Mouse (Mus musculus) brown adipose tissue, adult 24 weeks (tissue): ENCODE measurements around the gene Riox1. TPM values are rescaled to one million over a fixed set of nuclear protein-coding genes. Genes with fewer than 3 reads are reported as not detected.
A peak's percentile ranks its signal among the peaks of the same experiment; 100 is the strongest.
"Not testable (repeated sequence)": the region's sequence is repeated elsewhere in the genome, so short reads cannot be mapped to it uniquely, and the experiment has no call there.

Source experiments
- H3K27ac ChIP-seq: fragments of 200-500 bp; replicated peaks from 2 replicates; pipeline ENCODE4 v1.5.1; 2012; ENCODE audit warnings: low read depth, mild to moderate bottlenecking, low read length
- H3K4me1 ChIP-seq: fragments of 200-500 bp; 2 replicates; pipeline ENCODE4 v1.6.1; 2012; ENCODE audit warnings: low read length, mixed read lengths; ENCODE audit not compliant: control insufficient read depth, insufficient read depth, insufficient read length
- H3K4me3 ChIP-seq: fragments of 200-500 bp; 2 replicates; pipeline ENCODE4 v1.5.1; 2012; ENCODE audit warnings: low read depth, mild to moderate bottlenecking, low read length, moderate library complexity; ENCODE audit not compliant: insufficient read depth
- polyA plus RNA-seq: library from polyadenylated mRNA; stranded (reverse); fragments of >200 nt; gene quantifications from 2 replicates; pipeline ENCODE4 v1.2.4, GENCODE M21; 2012; ENCODE audit not compliant: missing spikeins, insufficient read depth, insufficient read length

Gene Riox1
- polyA plus RNA-seq, 1 experiment: 1.3 TPM

DNA sequence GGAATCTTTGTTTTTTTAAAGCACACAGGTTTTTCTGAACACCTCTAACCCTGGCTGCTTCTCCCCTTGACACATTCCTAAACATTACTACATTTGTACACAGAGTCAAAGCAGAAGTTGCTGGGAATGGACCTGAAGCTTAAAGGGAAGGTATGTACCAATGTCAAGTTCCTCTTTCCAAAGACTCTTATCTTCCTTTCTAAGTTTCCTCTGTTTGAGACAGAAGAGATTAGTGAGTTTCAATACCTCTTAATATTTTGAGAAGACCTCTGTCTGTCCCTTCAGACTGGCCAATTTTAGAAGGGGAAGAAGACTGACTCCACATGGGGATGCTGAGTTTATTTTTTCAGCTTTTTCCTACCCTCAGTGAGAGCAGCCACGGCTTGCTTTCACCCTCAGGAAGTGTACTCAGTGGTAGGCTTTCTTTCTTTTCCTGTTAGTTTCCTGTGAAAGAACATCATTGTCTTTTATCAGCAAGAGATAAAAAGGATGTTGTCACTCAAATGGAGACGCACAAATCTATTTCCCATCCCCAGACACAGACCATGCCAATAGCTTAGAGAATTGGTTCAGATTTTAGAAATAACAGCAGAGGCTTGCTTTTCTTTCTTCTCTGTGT lies 21.1 kb upstream of the Riox1 start:
- Histone ChIP-seq H3K4me1 (peaks cover 7% of the 10 kb centered on the region; the same call in 1 of the 2 replicates), H3K27ac (0 out of 2 replicates have a peak overlapping the region, but pooled peaks have one; percentile 29), H3K4me3 (no peak overlapping the region)

DNA sequence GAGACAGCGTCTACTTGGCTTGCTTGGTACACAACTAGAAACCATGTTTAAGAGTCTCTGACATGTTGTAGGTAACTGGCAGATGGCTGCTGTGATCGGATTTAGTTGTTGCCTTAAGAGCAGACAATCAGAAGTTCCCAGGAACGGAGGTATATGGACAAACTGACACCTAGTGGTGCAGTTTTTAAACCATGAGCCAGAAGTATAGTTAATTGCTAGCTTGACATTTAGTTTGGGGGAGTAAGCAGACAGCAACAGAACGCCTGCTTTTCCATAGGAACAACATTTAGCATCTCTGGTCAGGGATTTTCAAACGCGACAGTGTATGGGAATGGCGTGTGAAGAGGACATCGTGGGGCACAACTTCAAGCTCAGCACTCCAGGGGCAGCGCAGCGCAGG lies 12.8 kb upstream of the Riox1 start:
- Histone ChIP-seq H3K4me3 (no peak overlapping the region), H3K4me1 (no peaks in the 10 kb centered on the region), H3K27ac (no peak overlapping the region)

DNA sequence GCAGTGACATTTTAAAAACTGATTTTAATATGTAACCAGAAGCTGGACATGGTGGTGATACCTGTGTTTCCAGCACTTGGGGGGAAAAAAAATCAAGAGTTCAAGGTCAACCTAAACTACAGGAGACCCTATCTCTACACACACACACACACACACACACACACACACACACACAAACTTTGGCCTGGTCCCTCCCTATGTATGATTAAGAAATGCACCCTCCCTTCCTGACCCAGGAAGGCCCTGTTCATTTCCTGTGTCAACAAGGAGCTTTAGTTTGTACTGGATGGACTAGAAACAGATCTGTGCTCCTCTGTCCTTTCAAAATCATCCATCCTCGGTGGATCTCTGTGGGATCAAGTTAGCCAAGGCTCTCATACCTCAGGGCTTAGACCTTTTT lies 11.8 kb upstream of the Riox1 start:
- H3K27ac ChIP-seq, H3K4me1 ChIP-seq, H3K4me3 ChIP-seq: not testable (repeated sequence)

DNA sequence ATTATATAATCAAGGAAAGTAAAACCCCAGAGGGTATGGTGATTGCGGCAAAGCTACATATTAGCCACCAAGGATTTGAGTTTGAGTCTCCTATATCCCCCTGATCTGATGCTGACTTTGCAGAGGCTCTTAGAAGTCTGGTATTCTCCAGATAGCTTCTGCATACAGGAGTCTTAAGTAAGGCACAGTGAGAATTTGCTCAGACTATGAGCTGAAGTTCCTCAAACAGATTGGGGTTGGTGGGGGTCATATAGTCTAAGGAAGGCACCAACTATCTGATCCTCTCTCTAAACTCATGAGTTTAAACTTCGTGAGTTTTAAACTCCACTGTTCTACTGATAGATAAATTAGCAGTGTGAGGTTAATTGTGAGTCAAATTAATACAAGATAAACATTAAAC lies 11.1 kb upstream of the Riox1 start:
- H3K27ac ChIP-seq: no peak overlapping the region
- H3K4me1 ChIP-seq: no peaks in the 10 kb centered on the region
- no peak overlapping the region for H3K4me3 ChIP-seq

DNA sequence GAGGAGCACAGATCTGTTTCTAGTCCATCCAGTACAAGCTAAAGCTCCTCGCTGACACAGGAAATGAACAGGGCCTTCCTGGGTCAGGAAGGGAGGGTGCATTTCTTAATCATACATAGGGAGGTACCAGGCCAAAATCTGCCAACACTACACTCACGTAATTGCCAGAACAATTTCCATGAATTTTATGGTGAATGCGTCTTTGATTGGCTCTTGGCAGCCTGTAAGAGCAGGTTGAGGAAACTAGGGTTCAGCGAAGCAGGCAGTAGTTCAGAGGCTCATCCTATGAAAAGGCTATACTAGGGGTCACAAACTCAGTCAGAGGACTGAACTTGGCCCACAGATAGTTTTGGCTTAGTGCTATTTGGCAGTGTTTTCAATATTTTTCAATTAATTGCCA lies 10.4 kb upstream of the Riox1 start:
- Histone ChIP-seq H3K4me1 (no peaks in the 10 kb centered on the region), H3K4me3 (no peak overlapping the region), H3K27ac (peak overlapping the region; percentile 27; the same call in 1 of the 2 replicates)

DNA sequence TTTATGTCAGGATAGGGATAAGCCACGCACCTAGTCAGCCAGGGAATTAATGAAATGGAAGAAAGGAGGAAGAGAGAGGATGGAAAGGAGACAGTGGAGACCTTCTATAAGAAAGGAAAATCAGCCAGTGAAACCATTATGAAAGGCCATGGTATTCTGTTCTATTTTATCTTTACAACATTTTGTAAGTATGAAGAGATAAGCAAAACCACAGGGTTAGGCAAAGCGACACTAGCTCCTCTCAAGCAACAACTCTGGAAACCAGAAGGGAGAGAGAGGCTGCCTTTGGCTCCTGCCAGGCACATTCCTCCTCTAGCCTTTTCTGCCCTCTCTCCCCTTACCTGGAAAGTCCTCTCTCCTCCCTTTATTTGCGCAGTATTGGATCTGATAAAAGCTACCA lies 8.5 kb upstream of the Riox1 start:
- Histone ChIP-seq H3K4me1 (no peaks in the 10 kb centered on the region), H3K27ac (no peak overlapping the region), H3K4me3 (no peak overlapping the region)

DNA sequence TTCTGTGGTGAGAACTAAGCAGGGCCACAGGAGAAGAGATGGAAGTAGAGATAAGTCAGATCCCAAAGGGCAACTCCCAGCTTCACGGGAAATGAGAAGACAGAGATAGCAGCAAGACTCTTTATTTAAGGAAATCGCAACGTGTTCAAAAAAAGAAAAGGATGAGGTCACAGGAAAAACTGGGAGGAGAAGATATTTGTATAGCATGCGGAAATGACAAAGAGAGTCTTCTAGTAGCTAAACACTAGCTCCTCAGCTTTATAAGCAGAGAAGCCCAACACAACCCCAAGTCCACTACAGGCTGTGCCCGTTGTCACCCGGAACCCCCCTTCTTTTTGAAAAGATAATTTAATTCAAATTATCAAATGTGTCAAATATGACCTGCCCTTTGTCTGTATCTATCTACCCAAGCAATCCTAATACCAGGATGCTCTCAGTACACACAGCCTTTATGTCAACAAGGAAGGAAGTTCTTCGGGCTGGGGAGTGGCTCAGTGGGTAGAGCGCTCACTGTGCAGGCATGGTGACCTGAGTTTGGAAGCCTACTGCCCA lies 3.1 kb upstream of the Riox1 start:
- no peak overlapping the region for H3K4me3 ChIP-seq
- H3K4me1 ChIP-seq: peaks cover 11% of the 10 kb centered on the region
- H3K27ac ChIP-seq: peak overlapping the region; percentile 63

DNA sequence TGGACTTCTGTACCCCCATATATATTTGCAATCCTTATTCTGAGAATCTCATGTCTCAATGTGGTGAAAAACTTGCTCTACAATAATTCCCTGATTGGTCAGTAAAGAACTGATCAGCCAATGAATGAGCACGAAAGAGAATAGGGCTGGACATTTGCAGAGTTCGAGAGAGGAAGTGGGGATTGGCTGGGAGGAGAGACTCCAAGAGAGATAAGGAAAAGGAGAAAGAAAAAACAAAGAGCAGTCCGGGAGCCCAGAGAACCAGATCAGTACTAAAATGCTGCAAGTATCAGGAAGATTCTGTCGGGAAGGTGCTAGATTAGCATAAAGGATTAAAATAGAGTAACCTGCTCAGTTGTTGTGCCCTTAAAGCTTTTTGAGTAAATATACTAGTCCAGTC lies 1.4 kb upstream of the Riox1 start:
- Histone ChIP-seq H3K4me3 (no peak overlapping the region), H3K4me1 (peaks cover 13% of the 10 kb centered on the region), H3K27ac (no peak overlapping the region)

DNA sequence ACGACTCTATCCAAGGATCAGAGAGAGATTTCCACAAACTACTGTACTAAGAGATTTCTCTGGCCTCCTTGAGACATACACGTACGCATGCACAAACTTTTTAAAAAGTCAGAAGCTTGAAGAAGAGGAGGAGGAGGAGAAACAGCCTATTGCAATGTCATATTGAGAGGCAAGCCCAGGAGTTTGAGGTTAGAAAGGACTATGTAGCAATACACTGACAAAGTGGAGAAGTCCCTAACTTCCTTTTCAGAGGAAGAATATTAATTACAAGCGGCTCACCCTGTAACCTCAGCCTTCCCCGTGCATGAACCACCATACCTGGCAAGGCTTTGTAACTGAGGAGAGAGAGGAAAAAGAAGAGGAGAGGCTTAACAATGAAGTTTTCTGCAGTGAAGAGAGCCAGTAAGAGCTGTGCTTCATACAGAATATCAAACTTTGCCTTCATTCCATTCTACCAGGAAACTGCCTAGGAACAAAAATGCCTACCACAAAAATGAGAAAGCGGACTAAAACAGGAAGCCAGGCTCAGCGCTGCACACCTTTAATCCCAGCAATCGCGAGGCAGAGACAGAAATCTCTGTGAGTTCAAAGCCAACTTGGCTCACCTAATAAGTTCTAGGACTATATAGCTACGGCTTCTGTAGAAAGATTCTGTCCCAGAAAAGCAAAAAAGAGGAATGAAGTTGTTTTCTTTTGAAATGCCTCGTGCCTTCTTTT lies 474 bp upstream of the Riox1 start:
- Histone ChIP-seq H3K4me1 (peaks cover 13% of the 10 kb centered on the region), H3K4me3 (peak overlapping the region; percentile 96)

DNA sequence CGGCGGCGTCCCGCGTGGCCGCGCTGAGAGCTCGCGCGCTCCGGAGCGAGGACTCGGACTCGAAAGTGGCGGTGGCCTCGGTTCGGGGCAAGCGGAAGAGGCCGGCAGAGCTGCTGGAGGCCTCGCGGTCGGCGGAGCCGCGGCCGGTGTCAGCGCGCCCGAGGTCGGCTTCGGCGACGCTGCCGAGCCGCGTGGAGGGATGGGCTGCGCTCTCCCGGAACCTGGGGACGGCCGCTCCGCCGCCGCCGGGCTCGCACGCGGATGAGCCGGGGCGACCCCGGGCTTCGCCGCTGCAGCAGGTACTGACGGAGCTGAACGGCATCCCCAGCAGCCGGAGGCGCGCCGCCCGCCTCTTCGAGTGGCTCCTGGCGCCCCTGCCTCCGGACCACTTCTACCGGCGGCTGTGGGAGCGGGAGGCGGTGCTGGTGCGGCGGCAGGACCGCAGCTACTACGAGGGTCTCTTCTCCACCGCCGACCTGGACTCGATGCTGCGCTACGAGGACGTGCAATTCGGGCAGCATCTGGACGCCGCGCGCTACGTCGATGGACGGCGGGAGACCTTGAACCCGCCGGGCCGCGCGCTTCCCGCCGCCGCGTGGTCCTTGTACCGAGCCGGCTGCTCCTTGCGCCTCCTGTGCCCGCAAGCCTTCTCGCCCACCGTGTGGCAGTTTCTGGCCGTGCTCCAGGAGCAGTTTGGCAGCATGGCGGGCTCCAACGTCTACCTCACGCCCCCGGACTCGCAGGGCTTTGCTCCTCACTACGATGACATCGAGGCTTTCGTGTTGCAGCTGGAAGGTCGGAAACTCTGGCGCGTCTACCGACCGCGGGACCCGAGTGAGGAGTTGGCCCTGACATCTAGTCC lies 663 bp downstream of the Riox1 start:
- Histone ChIP-seq H3K4me3 (peak overlapping the region; percentile 96), H3K27ac (0 out of 2 replicates have a peak overlapping the region, but pooled peaks have one; percentile 26), H3K4me1 (peaks cover 13% of the 10 kb centered on the region)

More for the DNA sequence above, 474 bp upstream of the Riox1 start:
- H3K27ac ChIP-seq: peak overlapping the region; percentile 48

DNA sequence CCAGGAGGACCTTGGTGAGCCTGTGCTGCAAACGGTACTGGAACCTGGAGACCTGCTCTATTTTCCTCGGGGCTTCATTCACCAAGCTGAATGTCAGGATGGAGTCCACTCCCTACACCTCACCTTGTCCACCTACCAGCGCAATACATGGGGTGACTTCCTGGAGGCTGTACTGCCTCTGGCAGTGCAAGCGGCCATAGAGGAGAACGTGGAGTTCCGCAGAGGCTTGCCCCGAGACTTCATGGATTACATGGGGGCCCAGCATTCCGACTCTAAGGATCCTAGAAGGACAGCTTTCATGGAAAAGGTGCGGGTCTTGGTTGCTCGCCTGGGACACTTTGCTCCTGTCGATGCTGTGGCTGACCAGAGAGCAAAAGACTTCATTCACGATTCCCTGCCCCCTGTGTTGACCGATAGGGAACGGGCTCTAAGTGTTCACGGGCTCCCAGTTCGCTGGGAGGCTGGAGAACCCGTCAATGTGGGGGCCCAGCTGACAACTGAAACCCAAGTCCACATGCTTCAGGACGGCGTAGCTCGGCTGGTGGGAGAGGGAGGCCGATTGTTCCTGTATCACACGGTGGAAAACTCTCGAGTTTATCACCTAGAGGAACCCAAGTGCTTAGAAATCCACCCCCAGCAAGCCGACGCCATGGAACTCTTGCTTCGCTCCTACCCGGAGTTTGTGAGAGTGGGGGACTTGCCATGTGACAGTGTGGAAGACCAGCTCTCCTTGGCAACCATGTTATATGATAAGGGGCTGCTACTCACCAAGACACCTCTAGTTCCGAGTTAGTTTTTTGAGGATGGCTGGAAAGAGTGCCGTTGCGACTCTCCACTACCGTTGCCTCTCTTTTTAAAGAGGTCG lies 1.5 kb downstream of the Riox1 start:
- no peak overlapping the region for H3K27ac ChIP-seq
- H3K4me3 ChIP-seq: peak overlapping the region; percentile 96
- peaks cover 13% of the 10 kb centered on the region for H3K4me1 ChIP-seq

DNA sequence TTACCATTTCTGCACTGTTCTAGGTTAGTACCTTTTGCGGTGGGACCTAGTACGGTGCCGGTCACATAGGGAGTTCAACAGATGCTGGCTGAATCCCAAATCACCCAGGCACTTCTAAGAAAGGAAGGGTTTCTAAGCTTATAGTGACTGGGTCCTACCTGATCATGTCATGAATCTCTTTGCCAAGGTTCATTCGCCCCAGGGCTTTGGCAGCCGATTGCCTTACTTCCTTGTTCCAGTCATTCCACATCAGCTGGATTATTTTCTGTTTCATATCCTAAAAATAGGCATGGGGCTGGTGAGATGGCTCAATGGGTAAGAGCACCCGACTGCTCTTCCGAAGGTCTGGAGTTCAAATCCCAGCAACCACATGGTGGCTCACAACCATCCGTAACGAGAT lies 7.9 kb downstream of the Riox1 start:
- no peak overlapping the region for H3K4me3 ChIP-seq
- H3K27ac ChIP-seq: no peak overlapping the region
- 0 out of 2 replicates have a peak, but pooled peaks cover 3% of the 10 kb centered on the region for H3K4me1 ChIP-seq

DNA sequence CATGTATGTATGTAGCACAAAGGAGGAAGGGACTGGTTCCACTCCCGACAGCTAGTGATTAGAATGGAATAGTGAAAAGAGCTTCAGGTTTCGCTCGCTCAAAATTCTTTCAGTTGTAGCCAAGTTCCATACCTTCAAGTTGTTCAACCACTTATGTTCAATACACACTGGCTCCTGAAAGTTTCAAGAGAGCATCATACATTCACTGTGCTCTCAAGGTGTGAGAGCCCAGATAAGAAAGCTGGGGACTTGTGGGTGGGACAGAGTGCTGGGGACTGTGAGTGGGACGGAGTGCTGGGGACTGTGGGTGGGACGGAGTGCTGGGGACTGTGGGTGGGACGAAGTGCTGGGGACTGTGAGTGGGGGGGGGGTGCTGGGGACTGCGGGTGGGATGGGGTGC lies 14.8 kb downstream of the Riox1 start:
- H3K4me3 ChIP-seq: no peak overlapping the region
- no peak overlapping the region for H3K27ac ChIP-seq
- H3K4me1 ChIP-seq: no peaks in the 10 kb centered on the region

DNA sequence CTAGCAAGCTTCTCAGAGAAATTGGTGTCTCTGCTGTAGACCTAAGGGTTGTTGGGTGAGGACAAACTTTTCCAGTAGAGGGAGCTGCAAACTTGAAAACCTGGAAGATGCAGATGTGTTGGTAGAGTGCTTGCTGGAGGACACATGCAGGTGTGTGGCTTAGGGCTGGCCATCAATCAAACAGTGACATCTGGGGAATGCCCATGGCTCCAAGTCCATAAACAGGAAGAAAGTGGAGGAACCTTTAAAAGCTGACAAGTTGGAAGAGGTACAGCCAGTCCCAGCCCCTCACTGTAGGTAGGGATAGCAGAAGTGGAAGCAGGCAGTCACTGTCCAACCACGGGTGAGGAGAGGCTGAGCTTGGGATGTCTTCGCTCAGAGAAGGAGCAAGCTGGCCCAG lies 21.7 kb downstream of the Riox1 start:
- Histone ChIP-seq H3K4me1 (no peaks in the 10 kb centered on the region), H3K4me3 (no peak overlapping the region), H3K27ac (no peak overlapping the region)
